Mouse (Mus musculus) bone marrow macrophage, adult 2 months (primary cell): ENCODE measurements around the gene Lst1.

Source experiments
- CTCF ChIP-seq: IDR thresholded peaks from 2 replicates; pipeline ENCODE4 v1.5.1; 2012; ENCODE audit warnings: low read depth, mild to moderate bottlenecking, low read length, moderate library complexity
- POLR2A ChIP-seq: IDR thresholded peaks from 2 replicates; pipeline ENCODE4 v1.6.1; 2012; ENCODE audit warnings: mild to moderate bottlenecking, low read depth, low read length, borderline replicate concordance

DNA sequence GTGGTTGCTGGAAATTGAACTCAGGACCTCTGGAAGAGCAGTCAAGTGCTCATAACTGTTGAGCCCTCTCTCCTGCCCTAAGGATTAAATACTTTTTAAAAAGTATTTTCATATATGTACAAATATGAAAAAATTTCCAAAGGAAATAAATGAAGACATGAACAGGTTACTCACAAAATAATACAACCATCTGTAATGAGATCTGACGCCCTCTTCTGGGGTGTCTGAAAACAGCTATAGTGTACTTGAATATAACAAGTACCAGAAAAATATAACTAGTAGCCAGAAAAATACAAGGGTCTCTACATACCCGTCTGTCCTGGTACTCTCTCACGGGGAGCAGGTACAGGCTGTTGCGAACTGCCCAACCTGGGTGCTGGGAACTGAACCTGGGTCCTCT, 36.4 kb upstream of the Lst1 start:
- TF ChIP-seq CTCF (no peak), POLR2A (no peak)
